Mouse (Mus musculus) megakaryocyte-erythroid progenitor cell, adult 5-6 weeks (primary cell): ENCODE results near the gene Mccc1. TPM values are rescaled to one million over a fixed set of nuclear protein-coding genes. Genes with fewer than 3 reads are reported as not detected.

Experiments
- ATAC-seq: replicated peaks from 2 replicates; pipeline ENCODE4 v1.8.0; 2016; ENCODE audit warnings: mild to moderate bottlenecking, inconsistent platforms; ENCODE audit not compliant: severe bottlenecking, poor library complexity, low FRiP score, low TSS enrichment
- total RNA-seq, 2 experiments: library from RNA; stranded (forward) in 1 of 2; stranded (reverse) in 1 of 2; fragments of 200-1000, 215-1000 nt in 1 of 2; fragments of >200 nt in 1 of 2; fragmentation: Nextera tagmentation in 1 of 2; gene quantifications; 2 replicates each; pipeline ENCODE4 v1.2.3; 2014 to 2017

Mccc1 gene
- total RNA-seq, 2 experiments from 2014 or later = 18.0 to 23.9 TPM

DNA sequence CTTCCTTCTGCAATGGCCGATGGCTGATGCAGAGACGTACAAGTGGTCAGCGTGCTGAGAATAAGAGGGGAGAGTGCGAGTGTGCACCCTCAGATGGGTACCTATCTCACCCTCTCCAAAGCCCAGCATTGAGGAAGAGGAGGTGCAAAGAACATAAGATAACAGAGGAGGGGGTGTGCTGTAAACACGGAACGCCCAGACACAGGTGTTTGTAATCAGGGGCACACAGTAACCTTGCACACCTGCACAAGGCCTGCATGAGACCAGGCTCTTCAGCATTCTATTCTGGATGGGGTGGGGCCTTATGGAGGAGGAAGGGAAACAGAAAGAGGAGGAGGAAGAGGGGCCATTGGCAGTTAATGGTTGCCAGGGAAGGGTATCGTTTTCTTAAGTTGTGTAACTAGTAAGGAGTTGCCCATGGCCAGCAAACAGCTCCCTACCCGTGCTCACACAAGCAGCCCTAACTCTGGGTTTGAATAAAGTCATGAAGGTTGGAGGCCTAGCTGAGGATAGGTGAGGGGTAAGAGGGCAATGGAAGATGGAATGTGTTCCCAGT lies 33.0 kb downstream of the Mccc1 start:
- 0 out of 2 replicates have a peak, but pooled peaks have one; percentile 15 for ATAC-seq

DNA sequence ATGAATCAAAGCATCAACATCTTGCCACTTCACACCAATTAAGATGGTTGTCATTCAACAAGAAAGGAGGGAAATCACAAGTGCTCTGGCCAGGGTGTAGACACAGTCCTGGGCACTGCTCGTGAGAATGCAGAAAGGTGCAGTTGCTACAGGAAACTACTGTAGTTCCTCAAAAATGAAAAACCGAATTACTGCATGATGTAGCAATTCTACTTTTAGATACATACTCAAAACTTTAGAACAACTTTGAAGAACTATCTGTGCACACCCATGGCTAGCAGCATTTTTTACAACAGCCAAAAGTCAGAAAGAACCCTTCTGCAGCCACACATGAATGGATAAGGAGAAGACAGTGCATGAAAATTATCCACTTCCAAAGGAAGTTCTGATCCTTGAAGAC lies 34.0 kb downstream of the Mccc1 start:
- ATAC-seq = no peak

DNA sequence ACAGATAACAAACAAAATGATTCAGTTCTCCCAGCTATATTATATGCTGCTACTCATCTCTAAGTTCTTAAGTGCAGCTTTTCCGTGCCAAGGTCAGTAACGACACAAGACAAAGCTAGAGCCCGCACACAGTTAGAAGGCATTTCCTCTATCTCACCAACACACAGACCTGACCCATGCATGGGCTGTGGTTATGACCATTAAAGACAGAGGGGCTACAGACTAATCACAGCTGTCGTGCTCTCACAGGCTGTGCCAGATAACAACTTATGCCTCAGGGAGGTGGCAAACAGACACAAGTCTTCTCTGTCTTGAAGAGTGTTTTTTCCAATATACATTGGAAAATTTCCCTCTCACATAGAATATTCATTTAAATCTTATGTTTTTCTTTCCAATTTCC lies 35.5 kb downstream of the Mccc1 start:
- peak; percentile 88 for ATAC-seq

DNA sequence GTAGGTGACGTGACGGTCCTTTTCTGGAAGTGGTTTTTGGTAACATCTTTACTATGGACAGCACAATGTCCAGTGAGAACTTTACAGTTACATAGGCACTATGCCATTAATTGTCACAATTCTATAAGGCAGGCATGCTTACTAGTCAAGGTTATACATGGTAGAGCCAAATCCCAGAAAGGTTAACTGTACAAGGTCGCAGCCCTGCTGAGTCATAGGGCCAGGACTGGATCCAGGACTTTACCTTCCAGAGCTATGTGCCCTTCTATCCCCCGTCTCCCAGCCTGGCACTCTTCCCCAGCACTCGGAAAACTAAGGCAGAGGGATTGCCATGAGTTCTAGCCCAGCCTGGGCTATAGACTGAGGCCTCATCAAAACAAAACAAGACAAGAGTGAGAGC lies 36.6 kb downstream of the Mccc1 start:
- ATAC-seq = no peak

DNA sequence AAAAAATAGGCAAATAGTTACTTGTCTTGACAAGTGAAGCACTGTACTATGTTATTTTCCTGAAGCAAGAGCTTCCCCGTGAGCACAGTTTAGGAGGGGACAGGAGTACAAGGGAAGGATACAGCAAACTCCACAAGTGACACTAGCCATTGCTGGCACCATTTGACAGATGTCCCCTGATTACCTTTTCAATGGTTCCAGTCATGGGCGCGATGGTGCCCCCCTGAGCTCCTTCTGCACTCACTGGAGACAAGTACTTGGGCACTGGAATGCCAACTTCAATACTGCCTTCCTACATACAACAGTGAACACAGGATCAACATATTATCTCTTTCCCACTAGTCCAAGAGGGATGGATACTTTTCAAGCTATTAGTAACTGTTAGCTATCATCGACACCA lies 37.1 kb downstream of the Mccc1 start:
- ATAC-seq = no peak

DNA sequence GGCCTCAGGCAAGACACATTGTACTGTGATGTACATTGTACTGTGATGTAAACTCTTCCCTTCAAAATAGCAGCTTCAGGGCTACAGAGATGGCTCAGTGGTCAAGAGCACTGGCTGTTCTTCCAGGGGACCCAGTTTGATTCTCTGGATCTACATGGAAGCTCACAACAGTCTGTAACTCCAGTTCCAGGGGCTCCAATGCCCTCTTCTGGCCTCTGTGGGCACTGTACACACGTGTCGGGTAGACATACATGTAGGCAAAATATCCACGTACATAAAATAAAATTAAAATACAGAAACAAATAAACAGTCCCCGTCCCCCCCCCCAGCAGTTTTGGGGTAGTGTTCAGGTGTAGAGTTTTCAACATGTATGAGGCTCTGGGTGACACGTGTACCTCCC lies 37.5 kb downstream of the Mccc1 start:
- no peak for ATAC-seq

DNA sequence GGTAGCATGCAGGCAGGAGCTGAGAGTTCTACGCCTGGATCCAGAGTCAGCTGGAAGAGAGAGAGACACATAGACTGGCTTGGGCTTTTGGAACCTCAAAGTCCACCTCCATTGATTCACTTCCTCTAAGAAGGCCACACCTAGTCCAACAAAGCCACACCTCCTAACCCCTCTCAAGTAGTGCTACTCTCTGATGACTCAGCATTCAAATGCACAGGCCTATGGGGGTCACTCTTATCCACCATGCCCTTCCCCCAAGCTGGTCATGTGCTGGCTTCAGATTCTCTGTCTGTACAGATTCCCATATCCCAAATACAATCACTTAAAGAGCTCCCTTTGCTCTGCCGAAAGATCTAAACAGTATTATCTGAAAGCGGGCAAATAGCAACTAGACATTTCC lies 43.2 kb downstream of the Mccc1 start:
- no peak for ATAC-seq

DNA sequence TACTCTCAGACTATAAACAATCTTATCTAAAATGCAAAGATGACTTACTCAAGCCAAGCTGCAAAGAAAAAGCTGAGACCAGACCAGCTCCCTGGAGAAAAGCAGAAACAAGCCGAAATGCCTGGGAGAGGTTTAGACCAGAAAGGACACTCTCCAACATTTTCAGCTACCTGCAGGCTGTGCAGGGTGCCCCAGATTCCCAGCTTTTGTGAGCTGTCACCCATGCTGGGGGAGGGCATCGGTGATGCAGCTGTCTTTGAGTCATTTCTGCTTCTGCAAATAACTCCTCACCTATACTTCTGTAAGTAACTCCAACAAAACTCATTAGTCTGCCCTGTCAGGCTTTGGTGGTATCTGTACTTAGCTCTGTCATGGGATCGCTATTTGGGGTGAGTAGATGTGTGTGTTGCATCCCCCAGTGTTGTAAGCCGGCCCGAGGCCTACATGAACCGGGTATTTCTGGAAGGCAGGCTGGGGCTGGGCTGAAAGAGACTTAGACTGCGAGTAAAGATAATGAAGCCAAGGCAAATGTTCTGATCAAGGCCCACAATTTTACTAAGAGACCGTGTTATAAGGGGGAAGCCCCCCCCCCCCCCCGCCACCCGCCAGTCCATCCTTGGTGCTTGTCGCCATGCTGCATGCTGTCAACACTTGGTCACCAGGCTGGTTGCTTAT lies 45.4 kb downstream of the Mccc1 start:
- ATAC-seq = no peak

DNA sequence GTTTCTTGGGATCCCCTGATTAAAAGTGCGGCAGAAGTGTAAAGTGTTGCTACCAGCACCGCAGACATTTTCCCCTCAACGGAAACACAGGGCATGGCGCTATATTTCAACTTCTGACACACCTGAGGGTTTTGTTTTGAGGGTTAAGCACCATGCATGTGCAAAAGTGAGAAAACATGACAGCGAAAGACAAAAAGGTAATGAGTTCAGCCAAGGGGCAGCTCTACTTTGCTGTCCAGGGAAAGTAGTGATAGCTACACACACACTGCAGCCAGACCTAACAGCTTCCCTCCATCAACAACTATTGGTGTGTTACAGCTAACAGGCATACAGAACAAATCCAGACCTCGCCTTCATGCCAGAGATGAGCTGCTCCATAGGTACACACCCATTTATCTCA lies 46.7 kb downstream of the Mccc1 start:
- ATAC-seq = no peak

DNA sequence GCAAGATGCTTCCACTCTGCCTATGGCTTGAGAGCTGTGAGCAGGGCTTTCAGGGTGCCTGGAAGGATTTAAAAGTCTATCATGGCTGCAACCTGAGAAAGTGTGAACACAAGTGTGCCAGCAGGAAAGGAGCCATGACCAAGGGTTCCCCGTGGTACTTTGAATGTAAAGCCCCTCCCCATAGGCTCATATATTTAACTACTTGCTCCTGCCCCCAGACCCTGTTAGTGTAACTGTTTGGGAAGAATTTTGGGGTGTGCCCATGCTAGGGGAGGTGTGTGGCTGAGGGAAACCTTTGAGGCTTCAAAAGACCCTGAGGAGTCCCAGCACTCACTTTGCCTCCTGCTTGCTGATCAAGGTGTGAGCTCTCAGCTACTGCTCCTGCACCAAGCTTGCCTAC lies 47.3 kb downstream of the Mccc1 start:
- no peak for ATAC-seq

DNA sequence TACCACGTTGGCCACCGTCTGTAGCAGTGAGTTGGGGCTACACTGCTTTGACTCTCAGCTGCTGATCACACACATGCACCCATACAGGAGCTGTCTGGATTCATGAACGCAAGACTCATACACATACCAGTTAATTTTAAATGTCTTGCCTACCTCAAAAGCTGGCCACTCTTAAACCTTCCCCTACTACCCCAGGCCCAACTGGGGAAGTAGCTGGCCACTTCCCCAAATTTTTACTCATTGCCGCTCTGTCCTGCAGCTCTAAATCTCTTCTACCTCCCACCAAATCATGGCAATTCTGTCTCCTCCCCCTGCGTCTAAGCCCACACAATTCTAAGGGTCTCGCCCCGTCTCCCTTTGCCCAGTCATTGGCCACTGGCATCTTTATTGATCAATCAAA lies 52.3 kb downstream of the Mccc1 start:
- ATAC-seq = no peak

DNA sequence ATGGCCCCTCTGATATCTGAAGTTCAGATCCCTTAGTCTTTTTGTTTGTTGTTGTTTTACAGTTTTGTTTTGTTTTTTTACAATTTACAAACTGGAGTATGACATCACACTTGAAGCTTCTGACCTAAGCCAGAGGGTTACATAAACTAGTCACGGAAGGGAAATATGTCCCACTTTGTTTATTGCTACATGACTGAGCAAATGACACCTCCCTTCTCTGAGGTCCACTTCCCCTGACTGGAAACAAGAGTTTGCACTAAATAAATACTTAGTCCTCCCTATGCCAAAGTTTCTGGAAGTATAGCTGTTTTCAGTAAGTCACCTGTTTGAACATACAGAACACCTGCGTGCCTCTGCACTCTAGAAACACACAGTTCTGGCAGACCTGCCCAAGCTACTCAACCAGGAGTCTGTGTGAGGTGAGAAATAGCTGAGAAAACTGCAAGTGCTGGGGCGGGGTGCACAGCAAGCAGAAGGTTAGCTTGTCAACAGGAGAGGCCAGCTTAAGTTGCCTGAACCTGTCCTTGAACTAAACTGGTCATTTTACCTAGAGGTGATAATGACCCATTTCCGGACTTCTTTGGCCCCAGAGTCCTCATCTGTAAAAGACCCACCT lies 59.9 kb downstream of the Mccc1 start:
- no peak for ATAC-seq

DNA sequence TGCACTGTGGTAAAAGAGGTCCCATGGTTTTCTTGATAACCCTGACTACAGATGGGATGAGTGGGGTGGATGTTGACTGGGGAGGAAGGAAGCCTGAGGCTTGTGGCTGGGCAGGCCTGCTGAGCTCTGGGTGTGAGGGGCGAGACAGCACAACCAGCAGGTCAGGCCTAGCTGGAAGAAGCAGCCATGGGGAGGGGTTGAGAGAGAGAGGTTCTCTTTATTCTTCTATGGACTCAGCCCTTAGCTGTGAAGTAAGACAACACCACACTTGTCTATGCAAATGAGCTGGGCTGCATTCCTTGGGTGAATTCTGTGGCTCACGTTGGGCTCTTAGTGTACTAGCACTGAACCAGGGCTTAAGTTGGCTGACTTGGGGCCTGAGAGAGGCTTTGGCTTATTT lies 60.4 kb downstream of the Mccc1 start:
- ATAC-seq = 0 out of 2 replicates have a peak, but pooled peaks have one; percentile 19

DNA sequence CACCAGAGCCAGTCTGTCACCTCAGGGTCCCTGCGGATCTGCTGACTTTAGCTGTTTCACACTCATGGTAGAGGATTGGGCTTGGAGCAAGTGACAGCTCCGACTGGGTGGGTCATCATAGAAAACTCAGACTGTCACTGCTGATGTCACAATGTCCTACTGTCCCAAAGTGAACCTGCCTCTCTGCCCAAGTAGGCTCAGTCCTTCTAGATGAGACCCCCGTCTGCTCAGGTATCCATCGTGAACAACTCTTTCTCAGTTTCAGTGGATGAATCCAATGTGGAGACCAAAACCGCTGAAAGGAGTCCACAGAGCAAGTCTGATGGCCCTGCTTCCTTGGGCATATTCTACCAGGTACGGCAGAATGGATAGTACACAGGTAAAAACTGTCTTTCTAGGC lies 63.1 kb downstream of the Mccc1 start, which contains the start of gene Dcun1d1:
Dcun1d1 (minus strand) TSS at position 101 of the 400 bp plus-strand sequence.
- no peak for ATAC-seq

DNA sequence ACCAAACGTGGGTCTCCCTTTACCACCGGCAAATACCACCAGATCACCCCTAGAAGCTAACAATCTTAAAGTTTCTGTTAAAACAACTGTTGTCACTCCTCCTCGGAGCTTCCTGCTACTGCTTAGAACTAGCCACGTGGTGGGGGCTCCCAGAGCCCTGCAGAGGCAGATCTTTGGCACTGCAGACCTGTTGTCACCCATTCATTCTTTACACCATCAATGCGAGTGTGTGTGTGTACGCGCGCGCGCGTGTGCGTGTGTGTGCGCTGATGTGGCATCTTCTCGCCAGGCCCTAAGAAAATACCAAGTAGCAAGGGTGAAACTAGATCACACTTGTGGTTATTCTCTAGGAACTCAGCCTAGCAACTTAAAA lies 67.1 kb downstream of the Mccc1 start:
- ATAC-seq = peak; percentile 72

DNA sequence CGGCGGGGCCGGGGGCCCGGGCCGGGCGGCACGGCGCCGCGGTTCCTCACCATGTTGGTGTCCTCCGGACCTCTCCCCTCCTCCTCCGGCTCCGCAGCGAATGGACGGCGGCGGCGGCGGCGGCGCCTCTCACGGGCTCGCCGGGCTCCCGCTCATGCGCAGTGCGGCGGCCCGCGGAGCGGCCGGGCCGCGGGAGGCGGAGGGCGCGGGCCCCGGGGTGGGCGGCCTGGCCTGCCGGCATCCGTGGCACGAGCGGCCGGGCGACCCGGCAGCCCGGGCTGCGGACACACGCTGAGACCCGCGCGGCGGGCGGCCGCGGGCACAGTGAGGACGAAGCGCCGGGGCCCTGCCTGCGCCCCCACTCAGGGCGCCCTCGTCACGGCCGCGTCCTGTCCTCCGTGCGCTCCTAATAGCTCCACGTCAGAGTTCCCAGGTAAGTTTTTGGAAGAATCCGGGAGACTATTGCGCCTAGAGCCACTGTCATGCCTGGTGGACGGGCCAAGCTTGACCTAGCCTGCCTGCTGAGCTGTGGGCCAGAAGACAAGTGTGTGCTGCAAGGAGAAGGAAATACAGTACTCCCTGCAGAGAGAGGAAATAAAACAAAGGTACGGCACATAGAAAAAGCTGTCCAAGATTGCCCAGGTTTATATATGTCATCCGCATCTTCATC lies 67.6 kb downstream of the Mccc1 start:
- ATAC-seq = peak; percentile 31

DNA sequence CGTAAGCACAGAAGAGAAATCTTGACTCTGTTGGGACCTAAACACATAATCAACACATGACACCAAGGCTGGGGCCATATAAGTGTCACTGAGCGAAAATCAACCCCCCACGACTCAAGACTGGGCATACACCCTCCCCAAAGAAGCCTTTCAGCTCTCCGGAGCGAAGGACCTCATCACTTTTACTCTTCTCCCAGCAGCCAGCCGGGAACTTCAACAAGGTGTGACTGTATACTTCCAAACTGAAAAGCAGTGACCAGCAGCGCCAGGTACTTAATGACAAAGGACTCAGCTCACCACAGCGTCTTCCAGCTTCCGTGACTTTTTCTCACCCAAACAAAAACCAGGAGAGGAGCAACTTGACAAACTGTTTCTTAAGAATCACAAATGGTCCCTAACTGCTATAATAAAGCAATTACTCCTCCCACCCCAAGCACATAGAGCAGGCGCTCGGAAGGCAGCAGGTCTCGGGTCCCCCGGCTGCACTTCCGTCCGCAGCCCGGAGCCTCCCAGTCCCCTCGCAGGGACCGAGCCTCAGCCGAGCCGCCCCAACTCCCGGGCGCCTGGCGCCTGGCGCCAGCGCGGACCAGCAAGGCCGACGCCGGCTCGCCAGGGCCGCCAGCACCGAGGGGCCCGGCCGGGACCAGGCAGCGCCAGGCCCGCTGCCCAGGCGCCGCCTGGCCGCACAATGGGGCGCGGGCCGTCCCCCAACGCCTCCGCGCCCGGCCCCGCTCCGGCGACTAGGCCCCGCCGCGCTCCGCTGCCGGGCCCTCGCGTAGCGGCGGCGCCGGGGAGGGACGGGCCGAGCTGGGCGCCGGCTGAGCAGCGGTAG lies 68.4 kb downstream of the Mccc1 start:
- peak; percentile 53 for ATAC-seq

DNA sequence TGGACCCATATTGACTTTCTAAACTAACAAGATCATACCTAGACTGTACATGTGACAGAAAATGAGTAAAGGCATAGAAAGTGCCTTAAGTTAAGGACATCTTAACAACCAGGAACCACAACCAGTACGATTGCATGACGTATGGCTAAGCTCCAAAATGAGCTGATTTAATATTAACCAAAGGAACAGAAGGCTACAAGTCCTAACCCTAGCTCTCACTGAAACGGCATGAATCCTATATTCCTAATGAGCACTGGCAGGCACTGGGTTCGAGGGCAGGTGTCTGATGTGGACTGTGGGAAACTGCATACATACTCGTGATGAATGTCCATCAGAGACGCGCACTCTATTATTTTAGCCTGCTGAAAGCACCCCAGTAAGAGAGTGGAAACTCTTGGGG lies 69.1 kb downstream of the Mccc1 start:
- no peak for ATAC-seq

DNA sequence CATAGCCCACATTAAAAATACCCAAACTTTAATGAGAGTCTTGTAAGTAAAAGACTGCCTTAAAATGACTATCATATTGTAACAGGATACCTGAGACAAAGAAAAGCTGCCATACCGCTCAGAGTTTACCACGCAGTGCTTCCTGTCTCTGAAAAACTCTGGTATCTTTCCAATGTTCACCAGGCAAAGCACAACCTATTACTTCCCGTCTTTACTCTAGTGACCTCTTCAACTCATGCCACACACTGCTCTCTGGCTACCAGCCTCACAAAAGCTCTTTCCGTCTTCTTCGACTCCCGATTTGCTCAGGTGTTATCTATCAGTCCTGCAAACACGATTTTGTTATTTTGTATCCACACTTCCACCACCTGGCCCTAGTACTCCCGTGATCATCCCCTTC lies 70.6 kb downstream of the Mccc1 start:
- 0 out of 2 replicates have a peak, but pooled peaks have one; percentile 10 for ATAC-seq

DNA sequence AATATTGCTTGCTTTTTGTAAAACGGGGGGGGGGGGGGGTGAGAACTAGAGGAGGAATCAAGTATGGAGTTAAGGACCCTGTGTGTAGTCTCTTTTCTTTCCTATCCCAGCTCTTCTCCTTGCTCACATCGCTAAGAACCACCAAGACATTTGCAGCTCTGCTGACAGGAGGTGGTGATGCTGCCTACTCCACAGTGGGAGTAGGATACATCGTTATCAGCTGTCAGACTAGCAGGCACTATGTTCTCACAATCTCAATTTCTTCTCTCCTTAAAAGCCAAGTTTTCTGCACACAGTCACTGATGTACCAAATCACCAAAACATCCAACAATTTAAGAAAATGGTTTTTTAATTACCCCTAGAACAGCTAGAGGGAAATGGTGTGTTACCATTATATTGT lies 71.1 kb downstream of the Mccc1 start:
- ATAC-seq = peak; percentile 49
